Mouse (Mus musculus): ENCODE data around the gene Mgp. TPM values are rescaled to one million over a fixed set of nuclear protein-coding genes. Genes with fewer than 3 reads are reported as not detected.

Gene Mgp
- polyA plus RNA-seq, 1 experiment from 2014 or later = 768 TPM

- peaks cover 20% of the 10 kb centered on the region for H3K4me1 ChIP-seq (ENCODE audit: insufficient read depth)
- ATAC-seq (ENCODE audit: insufficient read depth) (no peak), DNase-seq (peak; percentile 34)
- no peak overlapping the region for H3K4me3 ChIP-seq (ENCODE audit: low read depth, low read length)
- WGBS = 62% methylated on average over 10 of the region's 10 CpGs
- no peak overlapping the region for H3K9ac ChIP-seq
- peak overlapping the region; percentile 46 for H3K27ac ChIP-seq (ENCODE audit: low read depth)
- no peaks in the 10 kb centered on the region for H3K9me3 ChIP-seq (ENCODE audit: low read depth, low read length)
- H3K4me2 ChIP-seq = no peak overlapping the region
- no peaks in the 10 kb centered on the region for H3K27me3 ChIP-seq (ENCODE audit: insufficient read depth, low read length)
- no peaks in the 10 kb centered on the region for H3K36me3 ChIP-seq (ENCODE audit: insufficient read depth)
- no peak for TF ChIP-seq CTCF (IDR thresholded peaks at IDR 0.05; ENCODE audit: low read depth)
These were observed 31.3 kb upstream of the Mgp start for GRCm38 (mm10) chr6:136906937-136907293.

GRCm38 (mm10) chr6:136906283-136906936, 30.8 kb upstream of the Mgp start:
- 68% methylated on average over 19 of the region's 19 CpGs for WGBS
- no peaks in the 10 kb centered on the region for H3K36me3 ChIP-seq (ENCODE audit: insufficient read depth)
- H3K9me3 ChIP-seq (ENCODE audit: low read depth, low read length) = no peaks in the 10 kb centered on the region
- DNase-seq = no peak
- H3K4me3 ChIP-seq (ENCODE audit: low read depth, low read length) = no peak overlapping the region
- peaks cover 20% of the 10 kb centered on the region for H3K4me1 ChIP-seq (ENCODE audit: insufficient read depth)
- no peak for TF ChIP-seq CTCF (IDR thresholded peaks at IDR 0.05; ENCODE audit: low read depth)
- no peak overlapping the region for H3K9ac ChIP-seq
- H3K27ac ChIP-seq (ENCODE audit: low read depth) = peak overlapping the region; percentile 46
- no peak for ATAC-seq (ENCODE audit: insufficient read depth)
- H3K27me3 ChIP-seq (ENCODE audit: insufficient read depth, low read length) = no peaks in the 10 kb centered on the region
- H3K4me2 ChIP-seq = no peak overlapping the region

GRCm38 (mm10) chr6:136903885-136904470, 28.4 kb upstream of the Mgp start:
- Histone ChIP-seq H3K36me3 (ENCODE audit: insufficient read depth) (no peaks in the 10 kb centered on the region), H3K9ac (no peak overlapping the region), H3K9me3 (ENCODE audit: low read depth, low read length) (no peaks in the 10 kb centered on the region), H3K4me1 (ENCODE audit: insufficient read depth) (peaks cover 14% of the 10 kb centered on the region), H3K27ac (ENCODE audit: low read depth) (peak overlapping the region; percentile 30; the same call in 1 of the 2 replicates), H3K4me3 (ENCODE audit: low read depth, low read length) (no peak overlapping the region), H3K27me3 (ENCODE audit: insufficient read depth, low read length) (no peaks in the 10 kb centered on the region), H3K4me2 (no peak overlapping the region)
- no peak for ATAC-seq (ENCODE audit: insufficient read depth)
- WGBS = 46% methylated on average over 8 of the region's 8 CpGs
- TF ChIP-seq CTCF (IDR thresholded peaks at IDR 0.05; ENCODE audit: low read depth) = no peak
- DNase-seq = peak; percentile 52

GRCm38 (mm10) chr6:136902527-136902926, 26.9 kb upstream of the Mgp start:
- ATAC-seq (ENCODE audit: insufficient read depth) = no peak
- Histone ChIP-seq H3K4me3 (ENCODE audit: low read depth, low read length) (no peak overlapping the region), H3K9me3 (ENCODE audit: low read depth, low read length) (no peaks in the 10 kb centered on the region), H3K36me3 (ENCODE audit: insufficient read depth) (no peaks in the 10 kb centered on the region), H3K4me1 (ENCODE audit: insufficient read depth) (peaks cover 15% of the 10 kb centered on the region), H3K9ac (no peak overlapping the region), H3K27me3 (ENCODE audit: insufficient read depth, low read length) (no peaks in the 10 kb centered on the region), H3K27ac (ENCODE audit: low read depth) (no peak overlapping the region), H3K4me2 (no peak overlapping the region)
- WGBS = 91% methylated on average over 9 of the region's 9 CpGs
- DNase-seq = no peak
- no peak for TF ChIP-seq CTCF (IDR thresholded peaks at IDR 0.05; ENCODE audit: low read depth)

- no peaks in the 10 kb centered on the region for H3K9me3 ChIP-seq (ENCODE audit: low read depth, low read length)
- TF ChIP-seq CTCF (IDR thresholded peaks at IDR 0.05; ENCODE audit: low read depth) = no peak
- no peak overlapping the region for H3K4me3 ChIP-seq (ENCODE audit: low read depth, low read length)
- no peaks in the 10 kb centered on the region for H3K36me3 ChIP-seq (ENCODE audit: insufficient read depth)
- no peak for DNase-seq
- H3K4me1 ChIP-seq (ENCODE audit: insufficient read depth) = peaks cover 15% of the 10 kb centered on the region
- H3K9ac ChIP-seq = no peak overlapping the region
- no peak overlapping the region for H3K27ac ChIP-seq (ENCODE audit: low read depth)
- no peaks in the 10 kb centered on the region for H3K27me3 ChIP-seq (ENCODE audit: insufficient read depth, low read length)
- 56% methylated on average over 2 of the region's 2 CpGs for WGBS
- no peak overlapping the region for H3K4me2 ChIP-seq
- no peak for ATAC-seq (ENCODE audit: insufficient read depth)
These were observed 25.4 kb upstream of the Mgp start for GRCm38 (mm10) chr6:136901010-136901409.

- no peak overlapping the region for H3K4me2 ChIP-seq
- H3K27me3 ChIP-seq (ENCODE audit: insufficient read depth, low read length) = no peaks in the 10 kb centered on the region
- no peaks in the 10 kb centered on the region for H3K36me3 ChIP-seq (ENCODE audit: insufficient read depth)
- ATAC-seq (ENCODE audit: insufficient read depth) (no peak), DNase-seq (no peak)
- no peak overlapping the region for H3K4me3 ChIP-seq (ENCODE audit: low read depth, low read length)
- WGBS = 28% methylated on average over 4 of the region's 4 CpGs
- H3K27ac ChIP-seq (ENCODE audit: low read depth) = peak overlapping the region; percentile 85
- no peaks in the 10 kb centered on the region for H3K9me3 ChIP-seq (ENCODE audit: low read depth, low read length)
- no peak for TF ChIP-seq CTCF (IDR thresholded peaks at IDR 0.05; ENCODE audit: low read depth)
- H3K9ac ChIP-seq = no peak overlapping the region
- H3K4me1 ChIP-seq (ENCODE audit: insufficient read depth) = peaks cover 17% of the 10 kb centered on the region; the same call in 1 of the 2 replicates
These were observed 24.9 kb upstream of the Mgp start for GRCm38 (mm10) chr6:136900369-136901009.

GRCm38 (mm10) chr6:136898954-136899353, 23.3 kb upstream of the Mgp start:
- no peak overlapping the region for H3K4me3 ChIP-seq (ENCODE audit: low read depth, low read length)
- no peaks in the 10 kb centered on the region for H3K9me3 ChIP-seq (ENCODE audit: low read depth, low read length)
- H3K9ac ChIP-seq = no peak overlapping the region
- no peaks in the 10 kb centered on the region for H3K27me3 ChIP-seq (ENCODE audit: insufficient read depth, low read length)
- H3K4me2 ChIP-seq = no peak overlapping the region
- peaks cover 30% of the 10 kb centered on the region for H3K4me1 ChIP-seq (ENCODE audit: insufficient read depth)
- WGBS = 36% methylated on average over 2 of the region's 2 CpGs
- no peaks in the 10 kb centered on the region for H3K36me3 ChIP-seq (ENCODE audit: insufficient read depth)
- ATAC-seq (ENCODE audit: insufficient read depth) (no peak), DNase-seq (no peak)
- TF ChIP-seq CTCF (IDR thresholded peaks at IDR 0.05; ENCODE audit: low read depth) = no peak
- H3K27ac ChIP-seq (ENCODE audit: low read depth) = peak overlapping the region; percentile 85

Data from lung, embryonic 14.5 days (tissue).